Mouse (Mus musculus) embryonic facial prominence, embryonic 10.5 days (tissue): Measurements from ENCODE around the gene Zcrb1. TPM values are rescaled to one million over a fixed set of nuclear protein-coding genes. Genes with fewer than 3 reads are reported as not detected.
"Not testable (repeated sequence)": the region's sequence is repeated elsewhere in the genome, so short reads cannot be mapped to it uniquely, and the experiment has no call there.

Experiments
- DNase-seq: peaks from one replicate; pipeline ENCODE4 v3.0.0-alpha.2; 2017; ENCODE audit warnings: low spot score
- H3K27ac ChIP-seq: fragments of 300-500 bp; sonication (generic); replicated peaks from 2 replicates; pipeline ENCODE4 v1.5.1; 2016; ENCODE audit warnings: mild to moderate bottlenecking
- H3K27me3 ChIP-seq: fragments of 300-500 bp; sonication (generic); replicated peaks from 2 replicates; pipeline ENCODE4 v1.6.1; 2016; ENCODE audit warnings: low read depth, mild to moderate bottlenecking; ENCODE audit not compliant: poor library complexity, severe bottlenecking
- H3K36me3 ChIP-seq: fragments of 300-500 bp; sonication (generic); replicated peaks from 2 replicates; pipeline ENCODE4 v1.6.1; 2016; ENCODE audit warnings: mild to moderate bottlenecking, moderate library complexity
- H3K4me1 ChIP-seq: fragments of 300-500 bp; sonication (generic); 2 replicates; pipeline ENCODE4 v1.6.1; 2016
- H3K4me3 ChIP-seq: fragments of 300-500 bp; sonication (generic); 2 replicates; pipeline ENCODE4 v1.5.1; 2016; ENCODE audit warnings: mild to moderate bottlenecking, moderate library complexity
- H3K9me3 ChIP-seq: fragments of 300-500 bp; sonication (generic); 2 replicates; pipeline ENCODE4 v1.6.1; 2016; ENCODE audit warnings: mild to moderate bottlenecking
- WGBS: fragments of 180-500 bp; shearing (Covaris S2); methylation state at CpG from one replicate; pipeline ENCODE4 v1.1.7; 2016; 5-methylcytosine and 5-hydroxymethylcytosine counted together
- polyA plus RNA-seq: library from polyadenylated mRNA; unstranded; fragments of >200 nt; fragmentation: Nextera tagmentation; extraction: Ambion mirVana; gene quantifications from 2 replicates; pipeline ENCODE4 v1.2.1, GENCODE M21; 2016

Gene Zcrb1
- polyA plus RNA-seq, 1 experiment from 2014 or later, result 158 TPM

- Histone ChIP-seq H3K27ac (no peak overlapping the region), H3K9me3 (no peaks in the 10 kb centered on the region), H3K36me3 (peaks cover 48% of the 10 kb centered on the region), H3K27me3 (no peaks in the 10 kb centered on the region), H3K4me1 (peaks cover 6% of the 10 kb centered on the region), H3K4me3 (no peak overlapping the region)
- DNase-seq, result no peak
These were observed 6.7 kb upstream of the Zcrb1 start for GRCm38 (mm10) chr15:93404849-93405248.

GRCm38 (mm10) chr15:93402730-93403129, 4.6 kb upstream of the Zcrb1 start:
- Histone ChIP-seq H3K4me1 (peaks cover 16% of the 10 kb centered on the region), H3K4me3 (no peak overlapping the region), H3K9me3 (no peaks in the 10 kb centered on the region), H3K36me3 (peaks cover 26% of the 10 kb centered on the region), H3K27ac (no peak overlapping the region), H3K27me3 (no peaks in the 10 kb centered on the region)
- DNase-seq, result no peak
- 98% methylated on average over 2 of the region's 2 CpGs for WGBS

- WGBS, result 81% methylated on average over 4 of the region's 4 CpGs
- H3K4me3 ChIP-seq, result no peak overlapping the region
- no peaks in the 10 kb centered on the region for H3K27me3 ChIP-seq
- no peak overlapping the region for H3K27ac ChIP-seq
- H3K4me1 ChIP-seq, result peaks cover 26% of the 10 kb centered on the region
- H3K9me3 ChIP-seq, result no peaks in the 10 kb centered on the region
- peaks cover 19% of the 10 kb centered on the region for H3K36me3 ChIP-seq
- DNase-seq, result no peak
These were observed 3.3 kb upstream of the Zcrb1 start for GRCm38 (mm10) chr15:93401446-93401845.

- no peaks in the 10 kb centered on the region for H3K9me3 ChIP-seq
- H3K4me1 ChIP-seq, result peaks cover 30% of the 10 kb centered on the region
- DNase-seq, result peak; percentile 40
- 1% methylated on average over 36 of the region's 36 CpGs for WGBS
- peaks cover 28% of the 10 kb centered on the region for H3K36me3 ChIP-seq
- peak overlapping the region; percentile 92 for H3K4me3 ChIP-seq
- peak overlapping the region; percentile 96 for H3K27ac ChIP-seq
- no peaks in the 10 kb centered on the region for H3K27me3 ChIP-seq
These were observed 786 bp upstream of the Zcrb1 start for GRCm38 (mm10) chr15:93398699-93399540.

GRCm38 (mm10) chr15:93397269-93397668, 865 bp downstream of the Zcrb1 start:
- under 1% methylated on average over 11 of the region's 11 CpGs for WGBS
- Histone ChIP-seq H3K27ac (0 out of 2 replicates have a peak overlapping the region, but pooled peaks have one; percentile 96), H3K9me3 (no peaks in the 10 kb centered on the region), H3K4me3 (peak overlapping the region; percentile 92), H3K4me1 (peaks cover 30% of the 10 kb centered on the region), H3K27me3 (no peaks in the 10 kb centered on the region), H3K36me3 (peaks cover 44% of the 10 kb centered on the region)
- no peak for DNase-seq

- H3K27ac ChIP-seq, result no peak overlapping the region
- H3K36me3 ChIP-seq, result peaks cover 28% of the 10 kb centered on the region
- WGBS, result 71% methylated on average over 5 of the region's 5 CpGs
- H3K4me1 ChIP-seq, result no peaks in the 10 kb centered on the region
- no peak overlapping the region for H3K4me3 ChIP-seq
- no peaks in the 10 kb centered on the region for H3K27me3 ChIP-seq
- DNase-seq, result no peak
- no peaks in the 10 kb centered on the region for H3K9me3 ChIP-seq
These were observed 16.8 kb downstream of the Zcrb1 start for GRCm38 (mm10) chr15:93381337-93381736.

- Histone ChIP-seq H3K4me1 (no peaks in the 10 kb centered on the region), H3K9me3 (no peaks in the 10 kb centered on the region), H3K36me3 (peaks cover 7% of the 10 kb centered on the region), H3K27ac (no peak overlapping the region), H3K27me3 (no peaks in the 10 kb centered on the region), H3K4me3 (no peak overlapping the region)
- DNase-seq, result no peak
- WGBS, result 78% methylated on average over 3 of the region's 3 CpGs
These were observed 19.0 kb downstream of the Zcrb1 start for GRCm38 (mm10) chr15:93379177-93379576.

- DNase-seq, result no peak
- no peaks in the 10 kb centered on the region for H3K4me1 ChIP-seq
- H3K36me3 ChIP-seq, result no peaks in the 10 kb centered on the region
- WGBS, result 89% methylated on average over 5 of the region's 5 CpGs
- H3K27ac ChIP-seq, result no peak overlapping the region
- no peaks in the 10 kb centered on the region for H3K9me3 ChIP-seq
- no peak overlapping the region for H3K4me3 ChIP-seq
- H3K27me3 ChIP-seq, result no peaks in the 10 kb centered on the region
These were observed 22.4 kb downstream of the Zcrb1 start for GRCm38 (mm10) chr15:93375696-93376095.

- H3K4me1 ChIP-seq, DNase-seq, H3K4me3 ChIP-seq, H3K36me3 ChIP-seq, H3K27me3 ChIP-seq, H3K27ac ChIP-seq, H3K9me3 ChIP-seq: not testable (repeated sequence)
These were observed 25.5 kb downstream of the Zcrb1 start for GRCm38 (mm10) chr15:93372525-93373119.

- Histone ChIP-seq H3K27me3 (no peaks in the 10 kb centered on the region), H3K9me3 (no peaks in the 10 kb centered on the region), H3K36me3 (no peaks in the 10 kb centered on the region), H3K4me3 (no peak overlapping the region), H3K4me1 (no peaks in the 10 kb centered on the region), H3K27ac (no peak overlapping the region)
- WGBS, result 85% methylated on average over 2 of the region's 2 CpGs
- no peak for DNase-seq
These were observed 26.3 kb downstream of the Zcrb1 start for GRCm38 (mm10) chr15:93371838-93372237.

GRCm38 (mm10) chr15:93368558-93368957, 29.6 kb downstream of the Zcrb1 start:
- no peaks in the 10 kb centered on the region for H3K36me3 ChIP-seq
- 79% methylated on average over 9 of the region's 9 CpGs for WGBS
- H3K27ac ChIP-seq, result no peak overlapping the region
- H3K9me3 ChIP-seq, result no peaks in the 10 kb centered on the region
- H3K4me3 ChIP-seq, result no peak overlapping the region
- DNase-seq, result no peak
- H3K4me1 ChIP-seq, result no peaks in the 10 kb centered on the region
- H3K27me3 ChIP-seq, result no peaks in the 10 kb centered on the region

- Histone ChIP-seq H3K27me3 (no peaks in the 10 kb centered on the region), H3K9me3 (no peaks in the 10 kb centered on the region), H3K36me3 (no peaks in the 10 kb centered on the region), H3K27ac (no peak overlapping the region), H3K4me3 (no peak overlapping the region), H3K4me1 (no peaks in the 10 kb centered on the region)
- WGBS, result 86% methylated on average over 6 of the region's 6 CpGs
- DNase-seq, result no peak
These were observed 32.6 kb downstream of the Zcrb1 start for GRCm38 (mm10) chr15:93365561-93365960.
